Mouse (Mus musculus) monocyte, adult 5-6 weeks (primary cell): ENCODE measurements around the gene Itgb1. TPM values are rescaled to one million over a fixed set of nuclear protein-coding genes. Genes with fewer than 3 reads are reported as not detected.
A peak's percentile ranks its signal among the peaks of the same experiment; 100 is the strongest.

Experiments used
- ATAC-seq: fragments of 153-309, 156-312 bp; replicated peaks from 2 replicates; pipeline ENCODE4 v1.8.0; 2017; ENCODE audit warnings: mild to moderate bottlenecking; ENCODE audit not compliant: low TSS enrichment, insufficient number of reproducible peaks, severe bottlenecking, poor library complexity, low FRiP score
- total RNA-seq: library from RNA; stranded (forward); fragments of 200-1000, 200-491, 200-594 nt; gene quantifications from 3 replicates; pipeline ENCODE4 v1.2.3, GENCODE M21; 2017

Gene Itgb1
- total RNA-seq, 1 experiment from 2014 or later = 769 TPM

GRCm38 (mm10) chr8:128679909-128680308 lies 5.5 kb upstream of the Itgb1 start:
- no peak; the same call in 1 of the 2 replicates for ATAC-seq

GRCm38 (mm10) chr8:128680548-128681325 lies 4.7 kb upstream of the Itgb1 start:
- ATAC-seq = peak; percentile 68; the same call in 1 of the 2 replicates

- no peak for ATAC-seq
These were observed 3.5 kb upstream of the Itgb1 start for GRCm38 (mm10) chr8:128681970-128682369.

- no peak; the same call in 1 of the 2 replicates for ATAC-seq
These were observed 596 bp upstream of the Itgb1 start for GRCm38 (mm10) chr8:128684609-128685506.

- no peak for ATAC-seq
These were observed 1.1 kb downstream of the Itgb1 start for GRCm38 (mm10) chr8:128686429-128686990.

- ATAC-seq = no peak
These were observed 3.2 kb downstream of the Itgb1 start for GRCm38 (mm10) chr8:128688679-128689078.

GRCm38 (mm10) chr8:128690056-128690455 lies 4.6 kb downstream of the Itgb1 start:
- ATAC-seq = no peak

- ATAC-seq = no peak
These were observed 11.4 kb downstream of the Itgb1 start for GRCm38 (mm10) chr8:128696701-128697397.

GRCm38 (mm10) chr8:128697945-128698344 lies 12.5 kb downstream of the Itgb1 start:
- ATAC-seq = no peak

- no peak for ATAC-seq
These were observed 18.9 kb downstream of the Itgb1 start for GRCm38 (mm10) chr8:128704376-128704775.

- no peak for ATAC-seq
These were observed 19.4 kb downstream of the Itgb1 start for GRCm38 (mm10) chr8:128704836-128705235.

- ATAC-seq = peak; percentile 90
These were observed 23.8 kb downstream of the Itgb1 start for GRCm38 (mm10) chr8:128709261-128709660.

GRCm38 (mm10) chr8:128716184-128716583 lies 30.7 kb downstream of the Itgb1 start:
- ATAC-seq = no peak

GRCm38 (mm10) chr8:128724819-128725218 lies 39.4 kb downstream of the Itgb1 start:
- no peak for ATAC-seq

GRCm38 (mm10) chr8:128727213-128727612 lies 41.8 kb downstream of the Itgb1 start:
- ATAC-seq = no peak

- no peak for ATAC-seq
These were observed 46.8 kb downstream of the Itgb1 start for GRCm38 (mm10) chr8:128732254-128732653.

- no peak for ATAC-seq
These were observed 48.7 kb downstream of the Itgb1 start for GRCm38 (mm10) chr8:128734118-128734517.

- no peak for ATAC-seq
These were observed 50.2 kb downstream of the Itgb1 start for GRCm38 (mm10) chr8:128735692-128736091.
